Mouse (Mus musculus): ENCODE results near the gene Wdr20. TPM values are rescaled to one million over a fixed set of nuclear protein-coding genes. Genes with fewer than 3 reads are reported as not detected.

Wdr20 gene
- polyA plus RNA-seq, 1 experiment from 2014 or later, result 12.8 TPM

DNA sequence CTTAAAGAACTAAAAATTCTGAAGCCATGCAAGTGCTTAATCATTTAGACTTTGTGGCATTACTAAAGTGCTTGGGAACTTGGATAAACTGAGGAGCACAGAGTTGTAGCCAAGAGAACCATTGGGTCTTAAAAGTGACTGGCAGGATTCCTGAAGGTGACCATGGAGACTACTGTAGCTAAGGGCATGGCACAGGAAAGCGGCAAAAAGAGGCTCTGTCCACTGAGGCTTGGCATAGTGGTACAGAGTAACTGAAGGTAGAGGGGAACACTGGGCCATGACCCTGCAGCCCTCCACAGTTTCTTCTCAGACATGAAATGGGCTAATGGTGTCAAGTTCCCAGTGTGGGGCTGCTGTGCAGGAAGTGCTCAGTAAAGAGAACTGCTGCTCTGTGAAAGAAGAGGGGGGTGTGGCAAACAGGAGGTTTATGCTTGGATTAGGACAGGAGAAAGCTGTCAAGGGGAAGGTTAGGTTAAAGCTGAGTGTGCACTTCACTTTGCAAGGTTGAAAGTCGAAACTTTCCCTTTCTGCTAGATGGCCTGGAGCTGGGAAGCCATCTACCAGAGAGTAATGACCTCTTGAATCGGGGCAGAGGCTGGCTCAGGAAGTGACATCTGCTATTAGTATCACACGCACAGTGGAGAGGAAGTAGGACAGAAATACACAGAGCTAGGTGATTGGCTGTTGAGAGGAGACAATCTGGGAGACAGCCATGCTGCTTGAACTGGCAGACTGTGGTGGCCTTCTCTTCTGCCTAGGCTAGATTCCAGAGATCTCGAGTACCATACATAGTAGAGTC, 38.1 kb downstream of the Wdr20 start:
- H3K27ac ChIP-seq (replicated peaks), result no peak overlapping the region
- H3K9me3 ChIP-seq (ENCODE audit: control insufficient read depth, low read length), result no peaks in the 10 kb centered on the region
- TF ChIP-seq EP300 (optimal IDR thresholded peaks at IDR 0.05) (no peak), CTCF (IDR thresholded peaks at IDR 0.05; ENCODE audit: low read depth) (no peak)
- no peak overlapping the region for H3K4me3 ChIP-seq (ENCODE audit: low read depth, low read length)
- DNase-seq (ENCODE audit: low spot score), result no peak
- no peak overlapping the region for H3K4me2 ChIP-seq (replicated peaks; ENCODE audit: low read depth)
- H3K9ac ChIP-seq (ENCODE audit: low read length), result no peak overlapping the region
- WGBS, result 61% methylated on average over 5 of the region's 5 CpGs
- H3K4me1 ChIP-seq (replicated peaks; ENCODE audit: control insufficient read depth, insufficient read depth), result no peaks in the 10 kb centered on the region
- peak; percentile 42; the same call in 1 of the 2 replicates for ATAC-seq (ENCODE audit: low FRiP score, low TSS enrichment)
- no peaks in the 10 kb centered on the region; the same call in 1 of the 2 replicates for H3K36me3 ChIP-seq (ENCODE audit: control insufficient read depth, insufficient read depth, low read length)
- no peaks in the 10 kb centered on the region for H3K27me3 ChIP-seq (ENCODE audit: control insufficient read depth, insufficient read depth, low read length)

GRCm38 (mm10) chr12:110777853-110778252, 40.1 kb downstream of the Wdr20 start:
- Histone ChIP-seq H3K4me1 (replicated peaks; ENCODE audit: control insufficient read depth, insufficient read depth) (no peaks in the 10 kb centered on the region), H3K4me2 (replicated peaks; ENCODE audit: low read depth) (no peak overlapping the region), H3K4me3 (ENCODE audit: low read depth, low read length) (no peak overlapping the region), H3K9ac (ENCODE audit: low read length) (no peak overlapping the region), H3K27me3 (ENCODE audit: control insufficient read depth, insufficient read depth, low read length) (no peaks in the 10 kb centered on the region), H3K36me3 (ENCODE audit: control insufficient read depth, insufficient read depth, low read length) (no peaks in the 10 kb centered on the region; the same call in 1 of the 2 replicates), H3K9me3 (ENCODE audit: control insufficient read depth, low read length) (no peaks in the 10 kb centered on the region), H3K27ac (replicated peaks) (no peak overlapping the region)
- no peak for TF ChIP-seq CTCF (IDR thresholded peaks at IDR 0.05; ENCODE audit: low read depth)
- TF ChIP-seq EP300 (optimal IDR thresholded peaks at IDR 0.05), result no peak
- ATAC-seq (ENCODE audit: low FRiP score, low TSS enrichment) (no peak), DNase-seq (ENCODE audit: low spot score) (no peak)
- 69% methylated on average over 5 of the region's 5 CpGs for WGBS

GRCm38 (mm10) chr12:110779296-110779695, 41.6 kb downstream of the Wdr20 start:
- TF ChIP-seq EP300 (optimal IDR thresholded peaks at IDR 0.05) (no peak), CTCF (IDR thresholded peaks at IDR 0.05; ENCODE audit: low read depth) (no peak)
- Histone ChIP-seq H3K4me2 (replicated peaks; ENCODE audit: low read depth) (no peak overlapping the region), H3K9ac (ENCODE audit: low read length) (no peak overlapping the region), H3K27ac (replicated peaks) (no peak overlapping the region), H3K27me3 (ENCODE audit: control insufficient read depth, insufficient read depth, low read length) (no peaks in the 10 kb centered on the region), H3K36me3 (ENCODE audit: control insufficient read depth, insufficient read depth, low read length) (no peaks in the 10 kb centered on the region; the same call in 1 of the 2 replicates), H3K4me1 (replicated peaks; ENCODE audit: control insufficient read depth, insufficient read depth) (no peaks in the 10 kb centered on the region), H3K4me3 (ENCODE audit: low read depth, low read length) (no peak overlapping the region), H3K9me3 (ENCODE audit: control insufficient read depth, low read length) (no peaks in the 10 kb centered on the region)
- WGBS, result 48% methylated on average over 7 of the region's 7 CpGs
- ATAC-seq (ENCODE audit: low FRiP score, low TSS enrichment), result no peak
- DNase-seq (ENCODE audit: low spot score), result no peak

DNA sequence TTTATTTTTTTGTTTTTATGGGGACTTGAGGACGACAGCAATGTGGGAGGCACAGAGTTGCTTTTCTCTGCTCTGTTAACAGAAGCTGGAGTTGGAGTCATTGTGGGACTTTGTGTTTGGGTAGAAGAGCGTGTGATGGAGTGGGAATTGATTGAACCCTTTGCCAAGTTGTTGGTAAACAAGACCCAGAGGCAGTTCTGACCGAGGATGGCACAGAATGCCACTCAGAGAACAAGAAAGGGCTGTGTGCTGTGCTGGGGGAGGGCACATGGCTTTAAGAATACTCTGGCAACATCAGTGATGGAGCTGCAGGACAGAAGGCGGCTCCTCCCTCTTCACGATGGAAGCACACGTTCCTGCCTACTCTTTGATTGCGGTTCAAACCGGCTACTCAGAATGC, 43.4 kb downstream of the Wdr20 start:
- Histone ChIP-seq H3K36me3 (ENCODE audit: control insufficient read depth, insufficient read depth, low read length) (peaks cover 2% of the 10 kb centered on the region), H3K27me3 (ENCODE audit: control insufficient read depth, insufficient read depth, low read length) (no peaks in the 10 kb centered on the region), H3K27ac (replicated peaks) (no peak overlapping the region), H3K4me2 (replicated peaks; ENCODE audit: low read depth) (no peak overlapping the region), H3K9me3 (ENCODE audit: control insufficient read depth, low read length) (no peaks in the 10 kb centered on the region), H3K4me3 (ENCODE audit: low read depth, low read length) (no peak overlapping the region), H3K4me1 (replicated peaks; ENCODE audit: control insufficient read depth, insufficient read depth) (no peaks in the 10 kb centered on the region), H3K9ac (ENCODE audit: low read length) (no peak overlapping the region)
- 78% methylated on average over 8 of the region's 8 CpGs for WGBS
- DNase-seq (ENCODE audit: low spot score), result no peak
- ATAC-seq (ENCODE audit: low FRiP score, low TSS enrichment), result no peak
- no peak for TF ChIP-seq EP300 (optimal IDR thresholded peaks at IDR 0.05)
- no peak for TF ChIP-seq CTCF (IDR thresholded peaks at IDR 0.05; ENCODE audit: low read depth)

GRCm38 (mm10) chr12:110782278-110782677, 44.5 kb downstream of the Wdr20 start:
- Histone ChIP-seq H3K4me2 (replicated peaks; ENCODE audit: low read depth) (no peak overlapping the region), H3K4me1 (replicated peaks; ENCODE audit: control insufficient read depth, insufficient read depth) (no peaks in the 10 kb centered on the region), H3K36me3 (ENCODE audit: control insufficient read depth, insufficient read depth, low read length) (peaks cover 2% of the 10 kb centered on the region), H3K9ac (ENCODE audit: low read length) (no peak overlapping the region), H3K27ac (replicated peaks) (no peak overlapping the region), H3K4me3 (ENCODE audit: low read depth, low read length) (no peak overlapping the region), H3K9me3 (ENCODE audit: control insufficient read depth, low read length) (no peaks in the 10 kb centered on the region), H3K27me3 (ENCODE audit: control insufficient read depth, insufficient read depth, low read length) (no peaks in the 10 kb centered on the region)
- WGBS, result 87% methylated on average over 1 of the region's 1 CpGs
- no peak for DNase-seq (ENCODE audit: low spot score)
- no peak for ATAC-seq (ENCODE audit: low FRiP score, low TSS enrichment)
- no peak for TF ChIP-seq CTCF (IDR thresholded peaks at IDR 0.05; ENCODE audit: low read depth)
- TF ChIP-seq EP300 (optimal IDR thresholded peaks at IDR 0.05), result no peak

GRCm38 (mm10) chr12:110784211-110784610, 46.5 kb downstream of the Wdr20 start:
- DNase-seq (ENCODE audit: low spot score), result no peak
- TF ChIP-seq EP300 (optimal IDR thresholded peaks at IDR 0.05) (no peak), CTCF (IDR thresholded peaks at IDR 0.05; ENCODE audit: low read depth) (no peak)
- H3K27ac ChIP-seq (replicated peaks), result no peak overlapping the region
- H3K27me3 ChIP-seq (ENCODE audit: control insufficient read depth, insufficient read depth, low read length), result no peaks in the 10 kb centered on the region
- no peaks in the 10 kb centered on the region for H3K4me1 ChIP-seq (replicated peaks; ENCODE audit: control insufficient read depth, insufficient read depth)
- H3K4me3 ChIP-seq (ENCODE audit: low read depth, low read length), result no peak overlapping the region
- WGBS, result 91% methylated on average over 2 of the region's 2 CpGs
- H3K36me3 ChIP-seq (ENCODE audit: control insufficient read depth, insufficient read depth, low read length), result peaks cover 2% of the 10 kb centered on the region
- H3K4me2 ChIP-seq (replicated peaks; ENCODE audit: low read depth), result no peak overlapping the region
- ATAC-seq (ENCODE audit: low FRiP score, low TSS enrichment), result no peak
- H3K9me3 ChIP-seq (ENCODE audit: control insufficient read depth, low read length), result no peaks in the 10 kb centered on the region
- H3K9ac ChIP-seq (ENCODE audit: low read length), result no peak overlapping the region
